Mouse (Mus musculus) neural tube, embryonic 13.5 days (tissue): ENCODE data around the gene Cd40lg. TPM values are rescaled to one million over a fixed set of nuclear protein-coding genes. Genes with fewer than 3 reads are reported as not detected.

Source experiments
- ATAC-seq: fragments of 200-750 bp; cut with Nextera tagmentation; 2 replicates; pipeline ENCODE4 v1.8.0; 2017; ENCODE audit warnings: low read depth, mild to moderate bottlenecking, moderate TSS enrichment, moderate library complexity
- H3K27ac ChIP-seq: fragments of 300-500 bp; sonication (generic); replicated peaks from 2 replicates; pipeline ENCODE4 v1.5.1; 2015; ENCODE audit warnings: moderate library complexity, mild to moderate bottlenecking, inconsistent platforms
- H3K27me3 ChIP-seq: fragments of 300-500 bp; sonication (generic); 2 replicates; pipeline ENCODE4 v1.6.1; 2015; ENCODE audit warnings: mild to moderate bottlenecking, inconsistent platforms
- H3K36me3 ChIP-seq: fragments of 300-500 bp; sonication (generic); 2 replicates; pipeline ENCODE4 v1.6.1; 2015; ENCODE audit warnings: mild to moderate bottlenecking, inconsistent platforms
- H3K4me1 ChIP-seq: fragments of 300-500 bp; sonication (generic); replicated peaks from 2 replicates; pipeline ENCODE4 v1.6.1; 2015; ENCODE audit warnings: inconsistent platforms
- H3K4me2 ChIP-seq: fragments of 300-500 bp; sonication (generic); 2 replicates; pipeline ENCODE4 v1.6.1; 2015; ENCODE audit warnings: inconsistent platforms, mild to moderate bottlenecking, moderate library complexity
- H3K4me3 ChIP-seq: fragments of 300-500 bp; sonication (generic); 2 replicates; pipeline ENCODE4 v1.5.1; 2015; ENCODE audit warnings: mild to moderate bottlenecking, inconsistent platforms
- H3K9ac ChIP-seq: fragments of 300-500 bp; sonication (generic); 2 replicates; pipeline ENCODE4 v1.6.1; 2015; ENCODE audit warnings: moderate library complexity, mild to moderate bottlenecking, inconsistent platforms
- H3K9me3 ChIP-seq: fragments of 300-500 bp; sonication (generic); 2 replicates; pipeline ENCODE4 v1.6.1; 2016; ENCODE audit warnings: inconsistent platforms
- WGBS: fragments of 180-500 bp; shearing (Covaris S2); methylation state at CpG from one replicate; pipeline ENCODE4 v1.1.7; 2015; 5-methylcytosine and 5-hydroxymethylcytosine counted together
- polyA plus RNA-seq: library from polyadenylated mRNA; unstranded; fragments of >200 nt; fragmentation: Nextera tagmentation; extraction: Ambion mirVana; gene quantifications from 2 replicates; pipeline ENCODE4 v1.2.1, GENCODE M21; 2015

Cd40lg gene
- polyA plus RNA-seq: not detected in 2 replicates

DNA sequence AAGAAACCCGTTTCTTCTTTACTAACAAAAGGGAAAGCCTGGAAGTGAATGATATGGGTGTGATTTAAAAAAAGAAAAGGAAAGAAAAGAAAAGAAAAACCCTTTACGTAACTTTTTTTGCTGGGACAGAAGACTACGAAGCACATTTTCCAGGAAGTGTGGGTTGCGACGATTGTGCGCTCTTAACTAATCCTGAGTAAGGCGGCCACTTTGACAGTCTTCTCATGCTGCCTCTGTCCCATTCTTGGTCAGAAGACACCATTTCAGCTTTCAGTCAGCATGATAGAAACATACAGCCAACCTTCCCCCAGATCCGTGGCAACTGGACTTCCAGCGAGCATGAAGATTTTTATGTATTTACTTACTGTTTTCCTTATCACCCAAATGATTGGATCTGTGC lies at the start of gene Cd40lg:
Gene Cd40lg (plus strand): TSS at position 268 of the 400 bp plus-strand sequence.
- Histone ChIP-seq H3K9ac (no peak within 1 kb of the TSS), H3K4me1 (no peaks in the 10 kb centered on the region), H3K36me3 (no peaks in the 10 kb centered on the region), H3K4me2 (no peak within 1 kb of the TSS), H3K27ac (no peak within 1 kb of the TSS), H3K27me3 (no peaks in the 10 kb centered on the region), H3K4me3 (no peak within 1 kb of the TSS), H3K9me3 (no peaks in the 10 kb centered on the region)
- no peak for ATAC-seq
- 90% methylated on average over 9 of the region's 9 CpGs for WGBS

DNA sequence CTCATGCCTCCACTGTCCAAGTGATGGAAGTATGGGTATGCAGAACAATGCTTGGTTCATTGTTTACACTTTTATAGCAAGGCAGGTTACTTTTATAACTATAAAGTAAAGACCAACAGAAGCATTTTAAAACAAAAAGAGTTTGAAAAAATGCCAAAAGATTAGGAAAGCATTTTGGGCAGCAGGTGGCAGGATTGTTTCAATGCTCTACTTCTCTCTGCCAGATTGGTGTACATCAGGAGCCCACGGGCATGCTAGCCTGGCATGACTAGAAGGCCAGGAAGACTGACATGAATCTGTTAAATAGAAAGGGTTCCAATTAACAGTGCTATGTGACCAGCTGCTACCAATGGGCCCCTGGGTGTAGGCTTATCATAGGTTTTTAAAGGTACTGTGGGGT lies 45.4 kb upstream of the Cd40lg start:
- Histone ChIP-seq H3K4me2 (no peak overlapping the region), H3K9ac (no peak overlapping the region), H3K36me3 (no peaks in the 10 kb centered on the region), H3K27me3 (no peaks in the 10 kb centered on the region), H3K9me3 (no peaks in the 10 kb centered on the region), H3K27ac (no peak overlapping the region), H3K4me3 (no peak overlapping the region), H3K4me1 (no peaks in the 10 kb centered on the region)
- ATAC-seq: no peak
- WGBS: 52% methylated on average over 1 of the region's 1 CpGs

DNA sequence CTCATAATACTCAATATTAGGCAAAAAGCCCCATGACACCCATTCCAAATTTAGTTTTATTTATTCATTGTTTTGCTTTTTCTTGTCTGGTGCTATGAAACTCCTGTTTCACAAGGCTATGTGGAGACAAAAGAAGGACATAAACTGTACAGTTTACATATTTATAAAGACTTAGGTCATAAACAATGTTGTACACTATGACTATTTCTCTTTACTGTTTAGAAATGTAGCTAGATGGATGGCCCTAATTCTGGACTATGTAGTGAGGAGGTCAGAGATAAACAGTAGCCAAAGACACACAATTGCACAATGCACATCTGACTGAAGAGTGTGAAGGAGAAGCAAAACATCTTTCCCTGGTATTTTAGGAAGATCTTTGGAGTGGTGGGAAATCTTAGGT lies 40.7 kb upstream of the Cd40lg start:
- Histone ChIP-seq H3K4me1 (no peaks in the 10 kb centered on the region), H3K9me3 (no peaks in the 10 kb centered on the region), H3K36me3 (no peaks in the 10 kb centered on the region), H3K27ac (no peak overlapping the region), H3K4me2 (no peak overlapping the region), H3K27me3 (no peaks in the 10 kb centered on the region), H3K9ac (no peak overlapping the region), H3K4me3 (no peak overlapping the region)
- ATAC-seq: no peak

DNA sequence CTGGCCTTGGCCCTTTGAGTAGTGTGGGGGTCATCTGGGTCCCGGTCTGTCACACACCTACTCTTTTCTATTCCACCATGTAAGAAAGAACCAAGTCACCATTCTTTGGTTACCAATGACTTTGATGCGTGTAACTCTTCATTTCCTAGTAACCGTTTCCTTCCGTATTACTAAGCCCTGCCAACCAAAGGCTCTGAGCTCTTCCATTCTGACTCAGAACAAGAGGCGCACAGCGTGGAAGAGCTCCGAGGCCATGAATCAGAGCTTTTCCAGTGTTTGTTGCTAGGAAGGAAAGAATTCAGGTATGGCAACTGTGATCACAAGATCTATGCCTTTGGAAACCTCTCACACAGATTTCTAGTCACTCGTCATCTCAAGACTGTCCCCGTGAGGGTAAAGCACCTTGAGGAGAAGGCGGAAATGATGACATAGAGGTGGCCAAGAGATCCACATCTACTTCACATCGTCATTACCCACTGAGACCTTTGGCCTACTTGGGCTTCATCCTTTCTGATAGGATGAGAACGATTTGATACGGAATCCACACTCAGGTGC lies 34.6 kb upstream of the Cd40lg start:
- no peak for ATAC-seq
- H3K27me3 ChIP-seq: no peaks in the 10 kb centered on the region
- 95% methylated on average over 13 of the region's 13 CpGs for WGBS

DNA sequence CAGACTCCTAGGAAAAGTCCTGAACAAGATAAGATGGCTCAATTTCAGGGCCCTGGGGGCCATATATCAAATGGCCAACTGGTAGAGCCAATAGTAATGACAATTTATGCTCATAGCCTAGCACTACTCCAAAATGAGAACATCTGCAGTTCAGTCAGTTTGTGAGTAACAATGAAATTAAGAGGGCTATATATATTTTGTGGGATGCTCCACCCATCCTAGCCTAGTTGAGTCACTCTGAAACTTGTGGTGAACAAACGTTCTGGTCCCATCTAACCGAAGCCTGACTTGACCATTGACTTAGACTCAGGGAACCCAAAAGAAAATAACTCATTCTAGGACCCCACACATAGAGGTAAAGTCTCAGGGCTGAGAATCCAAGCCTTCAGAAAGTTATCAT lies 29.5 kb upstream of the Cd40lg start:
- Histone ChIP-seq H3K4me1 (no peaks in the 10 kb centered on the region), H3K36me3 (no peaks in the 10 kb centered on the region), H3K4me3 (no peak overlapping the region), H3K9ac (no peak overlapping the region), H3K27me3 (no peaks in the 10 kb centered on the region), H3K9me3 (no peaks in the 10 kb centered on the region), H3K27ac (no peak overlapping the region), H3K4me2 (no peak overlapping the region)
- WGBS: 90% methylated on average over 2 of the region's 2 CpGs
- no peak for ATAC-seq

More for the DNA sequence above, 34.6 kb upstream of the Cd40lg start:
- Histone ChIP-seq H3K4me3 (no peak overlapping the region), H3K4me1 (no peaks in the 10 kb centered on the region), H3K27ac (no peak overlapping the region), H3K9me3 (no peaks in the 10 kb centered on the region), H3K4me2 (no peak overlapping the region), H3K36me3 (no peaks in the 10 kb centered on the region), H3K9ac (no peak overlapping the region)

DNA sequence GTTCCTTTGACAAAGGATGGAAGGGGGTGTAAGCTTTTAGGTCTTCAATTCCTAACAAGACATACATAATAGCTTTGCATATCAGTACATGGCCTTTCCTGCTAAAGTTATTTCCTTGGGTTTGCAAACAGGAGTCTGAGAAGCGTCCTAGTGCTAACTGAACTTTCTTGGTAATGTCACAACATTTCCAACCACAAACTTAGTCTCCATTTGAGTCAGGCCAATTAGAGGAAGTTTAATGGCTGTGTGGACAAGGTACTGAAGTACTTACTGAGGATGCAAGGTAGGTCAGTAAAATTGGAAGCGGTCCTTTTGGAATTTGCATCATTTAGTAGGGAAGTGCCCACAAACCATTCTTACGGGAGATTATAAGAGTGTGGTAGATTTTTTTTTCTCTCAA lies 28.6 kb upstream of the Cd40lg start:
- H3K4me2 ChIP-seq: no peak overlapping the region
- H3K4me3 ChIP-seq: no peak overlapping the region
- no peaks in the 10 kb centered on the region for H3K36me3 ChIP-seq
- ATAC-seq: no peak
- no peaks in the 10 kb centered on the region for H3K9me3 ChIP-seq
- no peaks in the 10 kb centered on the region for H3K27me3 ChIP-seq
- H3K9ac ChIP-seq: no peak overlapping the region
- H3K4me1 ChIP-seq: no peaks in the 10 kb centered on the region
- H3K27ac ChIP-seq: no peak overlapping the region
- 86% methylated on average over 3 of the region's 3 CpGs for WGBS

DNA sequence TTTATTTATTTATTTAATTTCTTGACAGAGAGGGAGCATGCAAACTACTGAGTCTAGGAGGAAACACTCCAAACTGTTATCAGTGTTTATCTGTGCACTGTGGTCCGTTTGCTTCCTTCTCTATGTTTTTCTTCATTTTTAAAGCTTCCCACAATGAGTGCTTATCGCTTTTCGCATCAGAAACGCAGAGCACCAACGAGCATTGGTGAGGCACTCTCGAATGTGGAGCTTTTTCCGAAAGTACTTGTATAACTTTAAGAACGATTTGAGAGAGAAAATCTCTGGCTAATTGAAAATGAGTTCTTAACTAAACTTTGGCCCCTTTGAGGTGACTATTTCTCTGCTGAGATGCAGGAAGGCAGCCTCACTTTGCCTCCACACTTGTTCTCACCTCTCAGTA lies 24.6 kb upstream of the Cd40lg start:
- no peak overlapping the region for H3K4me3 ChIP-seq
- no peak for ATAC-seq
- no peak overlapping the region for H3K4me2 ChIP-seq
- no peak overlapping the region for H3K9ac ChIP-seq
- H3K27me3 ChIP-seq: no peaks in the 10 kb centered on the region
- no peaks in the 10 kb centered on the region for H3K4me1 ChIP-seq
- H3K9me3 ChIP-seq: no peaks in the 10 kb centered on the region
- 88% methylated on average over 8 of the region's 8 CpGs for WGBS
- H3K36me3 ChIP-seq: no peaks in the 10 kb centered on the region
- H3K27ac ChIP-seq: no peak overlapping the region

DNA sequence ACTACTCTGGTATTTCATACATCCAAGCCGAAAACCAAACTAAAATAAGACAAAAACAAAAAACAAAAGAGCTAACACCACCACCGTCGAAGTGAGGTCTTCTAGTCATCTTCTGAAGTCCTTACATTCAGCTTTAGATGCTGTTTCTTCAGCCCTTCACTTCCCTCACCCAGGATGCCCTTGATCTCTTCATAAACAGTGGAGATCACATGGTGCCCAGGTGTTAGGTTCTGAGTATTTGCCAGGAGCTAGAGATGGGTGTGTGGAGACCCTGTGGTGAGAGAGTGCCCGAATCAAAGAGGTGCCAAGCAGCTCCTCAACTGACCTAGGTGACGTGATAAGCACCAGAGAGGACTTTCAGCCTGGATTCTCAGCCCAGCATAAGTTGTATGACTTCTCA lies 22.6 kb upstream of the Cd40lg start:
- Histone ChIP-seq H3K9ac (no peak overlapping the region), H3K27me3 (no peaks in the 10 kb centered on the region), H3K4me3 (no peak overlapping the region), H3K4me1 (no peaks in the 10 kb centered on the region), H3K36me3 (no peaks in the 10 kb centered on the region), H3K27ac (no peak overlapping the region), H3K9me3 (no peaks in the 10 kb centered on the region), H3K4me2 (no peak overlapping the region)
- WGBS: 75% methylated on average over 5 of the region's 5 CpGs
- no peak for ATAC-seq

DNA sequence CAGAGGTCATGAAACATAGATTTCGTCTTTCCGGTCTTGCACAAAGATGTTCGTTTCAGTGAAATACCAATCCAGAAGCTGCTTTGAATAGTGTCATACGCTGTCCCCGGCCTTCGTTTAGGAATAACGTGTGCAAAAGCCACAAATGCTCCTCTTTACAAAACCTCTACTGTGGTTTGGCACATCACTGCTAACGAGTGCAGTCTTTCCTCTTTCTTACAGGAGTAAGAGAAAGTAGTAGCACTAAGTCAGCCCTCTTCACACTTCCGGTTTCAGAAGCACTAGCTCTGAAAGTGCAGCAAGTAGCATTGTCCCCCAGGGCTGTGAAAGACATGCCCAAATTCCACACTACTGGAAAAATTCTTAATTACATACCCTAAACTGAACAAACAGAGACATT lies 15.6 kb upstream of the Cd40lg start:
- Histone ChIP-seq H3K9me3 (no peaks in the 10 kb centered on the region), H3K27me3 (no peaks in the 10 kb centered on the region), H3K4me1 (no peaks in the 10 kb centered on the region), H3K4me3 (no peak overlapping the region), H3K36me3 (no peaks in the 10 kb centered on the region), H3K9ac (no peak overlapping the region), H3K4me2 (no peak overlapping the region), H3K27ac (no peak overlapping the region)
- WGBS: 89% methylated on average over 9 of the region's 9 CpGs
- no peak for ATAC-seq

DNA sequence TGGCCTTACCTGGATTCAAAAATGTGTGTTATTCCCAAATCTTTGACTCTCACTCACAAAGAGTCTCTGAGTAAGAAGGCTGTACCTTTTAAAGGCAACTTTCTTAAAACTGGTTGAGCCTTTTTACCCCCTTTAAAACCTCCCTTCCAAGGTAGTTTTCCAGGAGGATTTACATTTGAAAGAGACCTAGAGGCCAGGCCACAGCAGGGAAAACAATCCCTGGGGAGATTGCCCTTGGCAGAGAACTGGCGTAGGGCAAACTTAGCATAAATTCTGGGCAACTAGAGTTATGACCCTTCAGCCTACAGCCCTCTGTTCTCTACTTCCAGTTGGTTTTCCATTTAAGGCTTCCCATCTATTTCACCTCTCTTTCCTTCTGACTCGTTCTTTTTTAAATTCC lies 13.9 kb upstream of the Cd40lg start:
- H3K9ac ChIP-seq: no peak overlapping the region
- no peaks in the 10 kb centered on the region for H3K4me1 ChIP-seq
- H3K27me3 ChIP-seq: no peaks in the 10 kb centered on the region
- no peaks in the 10 kb centered on the region for H3K36me3 ChIP-seq
- WGBS: 25% methylated on average over 2 of the region's 2 CpGs
- no peak overlapping the region for H3K27ac ChIP-seq
- no peak overlapping the region for H3K4me3 ChIP-seq
- H3K9me3 ChIP-seq: no peaks in the 10 kb centered on the region
- H3K4me2 ChIP-seq: no peak overlapping the region
- ATAC-seq: no peak

DNA sequence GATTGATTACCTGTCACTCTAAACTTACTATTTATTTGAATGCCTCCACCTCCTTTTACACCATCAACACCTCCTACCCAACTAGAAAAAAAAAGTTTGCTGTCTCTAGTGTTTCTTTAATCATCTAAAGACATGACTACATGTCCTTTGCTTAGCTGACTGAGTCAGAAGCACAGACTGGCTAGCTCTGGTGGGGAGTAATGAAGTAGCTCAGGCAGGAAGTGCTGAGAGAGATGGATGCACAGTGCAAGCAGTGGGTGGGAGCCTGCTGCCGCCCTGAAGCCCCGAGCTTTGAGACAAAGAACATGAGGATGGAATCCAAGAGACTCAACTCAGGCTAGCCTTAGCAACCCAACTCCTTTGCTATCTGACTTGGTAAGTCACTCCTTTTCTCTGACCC lies 11.5 kb upstream of the Cd40lg start:
- Histone ChIP-seq H3K4me2 (no peak overlapping the region), H3K27ac (no peak overlapping the region), H3K36me3 (no peaks in the 10 kb centered on the region), H3K9me3 (no peaks in the 10 kb centered on the region), H3K4me3 (no peak overlapping the region), H3K9ac (no peak overlapping the region), H3K4me1 (no peaks in the 10 kb centered on the region), H3K27me3 (no peaks in the 10 kb centered on the region)
- WGBS: 75% methylated on average over 2 of the region's 2 CpGs
- no peak for ATAC-seq

DNA sequence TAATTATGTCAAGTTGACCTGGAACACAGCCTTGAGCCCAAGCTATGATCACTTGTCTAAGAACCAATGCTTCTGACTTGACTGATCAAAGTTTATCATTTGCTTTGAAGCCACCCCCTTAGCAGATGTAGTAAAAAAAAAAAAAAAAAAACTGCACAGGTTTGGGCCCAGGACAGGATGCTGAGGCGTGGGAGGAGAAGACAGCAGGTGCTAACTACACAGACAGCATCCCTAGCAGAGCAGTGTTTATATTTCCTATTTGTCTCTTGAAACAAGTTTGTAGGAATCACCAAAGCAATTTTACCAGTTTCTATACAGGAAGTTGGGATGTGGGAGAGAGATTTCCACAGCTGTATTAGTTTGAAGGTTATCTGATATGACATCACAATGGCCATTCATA lies 1.4 kb upstream of the Cd40lg start:
- no peak for ATAC-seq
- H3K9me3 ChIP-seq: no peaks in the 10 kb centered on the region
- no peaks in the 10 kb centered on the region for H3K4me1 ChIP-seq
- no peaks in the 10 kb centered on the region for H3K36me3 ChIP-seq
- no peak overlapping the region for H3K4me2 ChIP-seq
- no peak overlapping the region for H3K4me3 ChIP-seq
- H3K9ac ChIP-seq: no peak overlapping the region
- H3K27me3 ChIP-seq: no peaks in the 10 kb centered on the region
- H3K27ac ChIP-seq: no peak overlapping the region
- WGBS: 86% methylated on average over 1 of the region's 1 CpGs

DNA sequence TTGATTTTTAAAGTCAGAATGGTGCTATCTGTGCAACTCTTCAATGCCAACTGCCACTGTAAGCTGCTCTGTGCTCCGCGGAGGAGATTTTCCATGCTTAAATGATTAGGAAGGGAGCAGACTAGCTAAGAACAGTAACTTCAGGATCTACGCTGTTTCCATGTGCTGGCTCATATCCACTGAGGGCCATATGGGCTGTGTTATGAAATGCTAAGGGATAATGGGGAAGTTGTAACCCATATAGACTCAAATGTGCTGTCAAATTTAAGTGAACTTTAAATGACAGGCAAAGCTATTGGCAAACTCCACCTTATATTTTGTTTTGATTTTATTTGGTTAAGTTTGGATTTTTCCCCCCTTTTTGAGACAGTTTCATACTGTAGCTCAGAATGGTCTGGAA lies 919 bp downstream of the Cd40lg start:
- 94% methylated on average over 3 of the region's 3 CpGs for WGBS
- H3K9ac ChIP-seq: no peak overlapping the region
- H3K27ac ChIP-seq: no peak overlapping the region
- no peak overlapping the region for H3K4me3 ChIP-seq
- no peak for ATAC-seq
- H3K4me1 ChIP-seq: no peaks in the 10 kb centered on the region
- H3K4me2 ChIP-seq: no peak overlapping the region
- no peaks in the 10 kb centered on the region for H3K27me3 ChIP-seq
- H3K9me3 ChIP-seq: no peaks in the 10 kb centered on the region
- no peaks in the 10 kb centered on the region for H3K36me3 ChIP-seq
